Mouse (Mus musculus): ENCODE data around the gene Hlx. TPM values are rescaled to one million over a fixed set of nuclear protein-coding genes. Genes with fewer than 3 reads are reported as not detected.

Hlx gene
- 5.4 and 6.9 TPM in 2 replicates for polyA plus RNA-seq (2015; fragmentation: Nextera tagmentation; extraction: Ambion mirVana)

DNA sequence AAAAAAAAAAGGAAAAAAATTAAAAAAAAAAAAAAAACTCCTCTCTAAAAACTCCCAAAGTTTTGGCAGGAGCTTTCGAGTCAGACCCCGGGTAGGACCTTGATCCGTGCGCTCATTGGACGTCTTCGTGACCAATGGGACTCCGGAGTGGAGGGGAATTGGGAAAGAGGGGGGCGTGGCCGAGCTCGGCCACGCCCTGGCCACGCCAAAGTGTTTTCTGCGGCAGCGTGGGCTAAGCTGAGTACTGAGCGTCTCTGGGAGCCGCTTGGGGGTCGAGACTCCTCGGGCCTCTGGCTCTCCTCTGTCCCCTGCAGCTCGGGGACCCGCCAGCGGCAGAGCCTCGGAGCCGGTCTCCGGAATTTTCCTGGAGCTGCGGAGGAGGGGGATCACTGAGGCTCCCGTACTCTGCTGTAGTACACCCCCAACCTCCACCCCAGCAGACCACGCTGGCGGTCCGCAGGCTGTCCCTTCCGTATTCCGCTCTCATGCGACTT, at the start of gene Hlx:
TSS of gene Hlx (minus strand) at position 64 of the 494 bp plus-strand sequence.
- Histone ChIP-seq H3K9me3 (ENCODE audit: control insufficient read depth, low read length) (no peaks in the 10 kb centered on the region), H3K27me3 (ENCODE audit: control insufficient read depth, insufficient read depth, low read length) (peaks cover 25% of the 10 kb centered on the region; the same call in 1 of the 2 replicates), H3K4me3 (ENCODE audit: low read depth, low read length) (peak within 1 kb of the TSS; percentile 61), H3K27ac (replicated peaks) (peak within 1 kb of the TSS; percentile 85), H3K4me2 (replicated peaks; ENCODE audit: low read depth) (peak within 1 kb of the TSS; percentile 75), H3K4me1 (replicated peaks; ENCODE audit: control insufficient read depth, insufficient read depth) (no peaks in the 10 kb centered on the region; the same call in 1 of the 2 replicates), H3K36me3 (ENCODE audit: control insufficient read depth, insufficient read depth, low read length) (no peaks in the 10 kb centered on the region), H3K9ac (ENCODE audit: low read length) (peak within 1 kb of the TSS; percentile 65)
- DNase-seq (ENCODE audit: low spot score) (peak; percentile 60), ATAC-seq (ENCODE audit: low FRiP score, low TSS enrichment) (peak; percentile 74)
- WGBS = 2% methylated on average over 32 of the region's 32 CpGs
- TF ChIP-seq CTCF (IDR thresholded peaks at IDR 0.05; ENCODE audit: low read depth) (no peak), EP300 (optimal IDR thresholded peaks at IDR 0.05) (no peak)

- ATAC-seq (ENCODE audit: low FRiP score, low TSS enrichment) (peak; percentile 79; the same call in 1 of the 2 replicates), DNase-seq (ENCODE audit: low spot score) (peak; percentile 29)
- H3K4me3 ChIP-seq (ENCODE audit: low read depth, low read length) = no peak overlapping the region
- no peak for TF ChIP-seq EP300 (optimal IDR thresholded peaks at IDR 0.05)
- TF ChIP-seq CTCF (IDR thresholded peaks at IDR 0.05; ENCODE audit: low read depth) = no peak
- H3K4me1 ChIP-seq (replicated peaks; ENCODE audit: control insufficient read depth, insufficient read depth) = 0 out of 2 replicates have a peak, but pooled peaks cover 2% of the 10 kb centered on the region
- H3K9ac ChIP-seq (ENCODE audit: low read length) = no peak overlapping the region
- 25% methylated on average over 14 of the region's 14 CpGs for WGBS
- no peak overlapping the region for H3K4me2 ChIP-seq (replicated peaks; ENCODE audit: low read depth)
- no peaks in the 10 kb centered on the region for H3K36me3 ChIP-seq (ENCODE audit: control insufficient read depth, insufficient read depth, low read length)
- no peak overlapping the region for H3K27ac ChIP-seq (replicated peaks)
- H3K9me3 ChIP-seq (ENCODE audit: control insufficient read depth, low read length) = no peaks in the 10 kb centered on the region
- H3K27me3 ChIP-seq (ENCODE audit: control insufficient read depth, insufficient read depth, low read length) = no peaks in the 10 kb centered on the region
Measured at GRCm38 (mm10) chr1:184782161-184782513, 49.7 kb upstream of the Hlx start.

- ATAC-seq (ENCODE audit: low FRiP score, low TSS enrichment) = no peak
- Histone ChIP-seq H3K9ac (ENCODE audit: low read length) (no peak overlapping the region), H3K9me3 (ENCODE audit: control insufficient read depth, low read length) (no peaks in the 10 kb centered on the region), H3K27ac (replicated peaks) (peak overlapping the region; percentile 53; the same call in 1 of the 2 replicates), H3K27me3 (ENCODE audit: control insufficient read depth, insufficient read depth, low read length) (no peaks in the 10 kb centered on the region), H3K4me3 (ENCODE audit: low read depth, low read length) (no peak overlapping the region), H3K4me2 (replicated peaks; ENCODE audit: low read depth) (no peak overlapping the region), H3K36me3 (ENCODE audit: control insufficient read depth, insufficient read depth, low read length) (no peaks in the 10 kb centered on the region), H3K4me1 (replicated peaks; ENCODE audit: control insufficient read depth, insufficient read depth) (no peaks in the 10 kb centered on the region)
- peak; percentile 42 for TF ChIP-seq EP300 (optimal IDR thresholded peaks at IDR 0.05)
- no peak for TF ChIP-seq CTCF (IDR thresholded peaks at IDR 0.05; ENCODE audit: low read depth)
- no peak for DNase-seq (ENCODE audit: low spot score)
- WGBS = 35% methylated on average over 10 of the region's 10 CpGs
Measured at GRCm38 (mm10) chr1:184781286-184782160, 49.1 kb upstream of the Hlx start.

GRCm38 (mm10) chr1:184778157-184778556, 45.7 kb upstream of the Hlx start:
- DNase-seq (ENCODE audit: low spot score) (no peak), ATAC-seq (ENCODE audit: low FRiP score, low TSS enrichment) (no peak)
- Histone ChIP-seq H3K36me3 (ENCODE audit: control insufficient read depth, insufficient read depth, low read length) (no peaks in the 10 kb centered on the region), H3K27ac (replicated peaks) (no peak overlapping the region), H3K4me2 (replicated peaks; ENCODE audit: low read depth) (no peak overlapping the region), H3K9me3 (ENCODE audit: control insufficient read depth, low read length) (no peaks in the 10 kb centered on the region), H3K4me3 (ENCODE audit: low read depth, low read length) (no peak overlapping the region), H3K27me3 (ENCODE audit: control insufficient read depth, insufficient read depth, low read length) (no peaks in the 10 kb centered on the region), H3K4me1 (replicated peaks; ENCODE audit: control insufficient read depth, insufficient read depth) (no peaks in the 10 kb centered on the region), H3K9ac (ENCODE audit: low read length) (no peak overlapping the region)
- WGBS = 92% methylated on average over 6 of the region's 6 CpGs
- TF ChIP-seq EP300 (optimal IDR thresholded peaks at IDR 0.05) = no peak
- no peak for TF ChIP-seq CTCF (IDR thresholded peaks at IDR 0.05; ENCODE audit: low read depth)

DNA sequence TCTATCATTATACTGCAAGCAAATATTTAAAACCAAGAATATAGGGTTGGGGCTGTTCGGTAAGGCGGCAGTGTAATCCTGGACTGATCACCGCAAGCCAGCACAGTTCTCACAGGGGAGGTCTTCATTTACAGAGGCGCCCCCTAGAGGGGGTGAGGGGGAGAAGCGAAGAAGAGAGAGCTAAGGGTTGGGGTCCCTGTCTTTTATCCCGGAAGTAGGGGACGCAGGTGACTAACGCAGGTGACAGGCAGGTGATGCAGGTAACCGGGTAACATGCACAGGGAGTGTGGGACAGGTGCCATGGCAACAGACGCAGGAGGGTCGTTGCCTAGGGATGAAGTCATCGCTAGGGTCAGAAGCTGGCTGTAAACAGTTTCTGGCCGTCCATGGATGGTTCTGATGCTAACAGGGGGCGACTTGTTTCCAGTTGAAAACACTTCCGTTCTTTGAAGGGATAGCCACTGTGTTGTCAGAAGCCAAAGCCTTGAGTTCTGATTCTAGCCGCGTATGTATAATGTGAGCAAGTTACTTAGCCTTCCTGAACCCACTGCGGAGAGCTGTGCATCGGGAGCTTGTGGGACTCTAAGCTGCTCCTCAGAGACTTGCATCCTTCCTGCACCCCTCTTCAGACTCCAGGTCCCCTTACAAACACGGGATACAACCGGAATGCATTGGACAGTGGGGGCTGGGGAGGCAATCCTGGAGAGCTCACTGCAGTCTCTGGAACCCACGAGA, 44.8 kb upstream of the Hlx start:
- DNase-seq (ENCODE audit: low spot score) (no peak), ATAC-seq (ENCODE audit: low FRiP score, low TSS enrichment) (no peak)
- no peak overlapping the region for H3K9ac ChIP-seq (ENCODE audit: low read length)
- H3K4me1 ChIP-seq (replicated peaks; ENCODE audit: control insufficient read depth, insufficient read depth) = no peaks in the 10 kb centered on the region
- H3K27me3 ChIP-seq (ENCODE audit: control insufficient read depth, insufficient read depth, low read length) = no peaks in the 10 kb centered on the region
- no peak overlapping the region for H3K4me2 ChIP-seq (replicated peaks; ENCODE audit: low read depth)
- no peaks in the 10 kb centered on the region for H3K9me3 ChIP-seq (ENCODE audit: control insufficient read depth, low read length)
- WGBS = 30% methylated on average over 22 of the region's 22 CpGs
- H3K36me3 ChIP-seq (ENCODE audit: control insufficient read depth, insufficient read depth, low read length) = no peaks in the 10 kb centered on the region
- TF ChIP-seq EP300 (optimal IDR thresholded peaks at IDR 0.05) = no peak
- peak; percentile 28 for TF ChIP-seq CTCF (IDR thresholded peaks at IDR 0.05; ENCODE audit: low read depth)
- H3K4me3 ChIP-seq (ENCODE audit: low read depth, low read length) = no peak overlapping the region
- no peak overlapping the region for H3K27ac ChIP-seq (replicated peaks)
